Mouse (Mus musculus) olfactory bulb, adult 2 months (tissue): Measurements from ENCODE around the gene Psd.

Source experiments
- CTCF ChIP-seq: fragments of 200-500 bp; IDR thresholded peaks from 2 replicates; pipeline ENCODE4 v1.5.1; 2012; ENCODE audit warnings: low read depth, mild to moderate bottlenecking, low read length, moderate library complexity; ENCODE audit not compliant: insufficient read depth
- POLR2A ChIP-seq: fragments of 200-500 bp; IDR thresholded peaks from 2 replicates; pipeline ENCODE4 v1.6.1; 2012; ENCODE audit warnings: mild to moderate bottlenecking, low read depth, low read length, moderate library complexity; ENCODE audit not compliant: insufficient read depth

GRCm38 (mm10) chr19:46374477-46375088, 47.6 kb upstream of the Psd start:
- TF ChIP-seq CTCF (no peak), POLR2A (no peak)
